Mouse (Mus musculus) olfactory bulb, adult 2 months (tissue): ENCODE data around the gene Hectd4. TPM values are rescaled to one million over a fixed set of nuclear protein-coding genes. Genes with fewer than 3 reads are reported as not detected.
"Not testable (repeated sequence)": the region's sequence is repeated elsewhere in the genome, so short reads cannot be mapped to it uniquely, and the experiment has no call there.

Source experiments
- H3K27ac ChIP-seq: fragments of 200-500 bp; 2 replicates; pipeline ENCODE4 v1.5.1; 2012; ENCODE audit warnings: low read depth, low read length; ENCODE audit not compliant: insufficient read depth
- H3K4me1 ChIP-seq: fragments of 200-500 bp; 2 replicates; pipeline ENCODE4 v1.6.1; 2012; ENCODE audit warnings: low read length; ENCODE audit not compliant: control insufficient read depth, insufficient read depth
- H3K4me3 ChIP-seq: fragments of 200-500 bp; 2 replicates; pipeline ENCODE4 v1.5.1; 2012; ENCODE audit warnings: mild to moderate bottlenecking, low read depth, low read length, moderate library complexity; ENCODE audit not compliant: insufficient read depth
- CTCF ChIP-seq: fragments of 200-500 bp; IDR thresholded peaks from 2 replicates; pipeline ENCODE4 v1.5.1; 2012; ENCODE audit warnings: low read depth, mild to moderate bottlenecking, low read length, moderate library complexity; ENCODE audit not compliant: insufficient read depth
- POLR2A ChIP-seq: fragments of 200-500 bp; IDR thresholded peaks from 2 replicates; pipeline ENCODE4 v1.6.1; 2012; ENCODE audit warnings: mild to moderate bottlenecking, low read depth, low read length, moderate library complexity; ENCODE audit not compliant: insufficient read depth
- WGBS: fragments of 180-500 bp; shearing (Covaris S2); methylation state at CpG from one replicate; pipeline ENCODE4 v1.1.7; 2018; 5-methylcytosine and 5-hydroxymethylcytosine counted together
- polyA plus RNA-seq: library from polyadenylated mRNA; stranded (reverse); fragments of >200 nt; gene quantifications from 2 replicates; pipeline ENCODE4 v1.2.4, GENCODE M21; 2012; ENCODE audit warnings: low replicate concordance; ENCODE audit not compliant: missing spikeins, insufficient read depth, insufficient read length

The Hectd4 gene
- polyA plus RNA-seq, 1 experiment = not detected

DNA sequence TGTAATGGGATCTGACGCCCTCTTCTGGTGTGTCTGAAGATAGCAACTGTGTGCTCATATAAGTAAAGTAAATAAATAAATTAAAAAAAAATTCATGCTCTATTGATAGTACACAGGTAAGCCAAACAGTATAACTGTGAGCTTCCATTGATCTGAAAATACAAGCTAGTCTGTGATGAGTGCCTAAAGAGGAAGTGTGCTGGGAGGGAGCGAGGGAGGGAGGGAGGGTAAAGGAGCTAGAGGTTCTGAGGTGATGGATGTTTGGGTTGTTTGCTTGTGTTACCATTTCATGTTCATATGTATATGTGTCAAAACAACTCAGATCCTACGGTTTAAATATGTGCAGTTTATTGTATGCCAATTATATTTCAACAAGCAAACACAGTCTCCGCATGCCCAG, 6.8 kb downstream of the Hectd4 start:
- Histone ChIP-seq H3K4me1 (peaks cover 5% of the 10 kb centered on the region; the same call in 1 of the 2 replicates), H3K4me3 (no peak overlapping the region), H3K27ac (no peak overlapping the region)
- TF ChIP-seq POLR2A (no peak), CTCF (no peak)
- WGBS = 77% methylated on average over 4 of the region's 4 CpGs

DNA sequence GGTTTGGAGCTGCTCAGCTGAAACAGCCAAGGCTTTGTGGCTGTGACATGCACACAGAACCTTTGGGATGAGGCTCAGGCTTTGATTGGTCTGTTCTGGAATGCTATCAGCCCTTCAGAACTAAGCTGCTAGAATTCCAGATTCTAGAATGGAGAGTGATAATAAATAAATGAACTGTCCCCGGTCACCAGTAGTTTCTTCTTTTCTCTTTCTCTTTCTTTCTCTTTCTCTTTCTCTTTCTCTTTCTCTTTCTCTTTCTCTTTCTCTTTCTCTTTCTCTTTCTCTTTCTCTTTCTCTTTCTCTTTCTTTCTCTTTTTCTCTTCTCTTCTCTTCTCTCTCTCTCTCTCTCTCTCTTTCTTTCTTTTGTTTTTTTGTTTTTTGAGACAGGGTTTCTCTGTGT, 7.3 kb downstream of the Hectd4 start:
- WGBS = 79% methylated on average over 1 of the region's 1 CpGs
- not testable (repeated sequence) for H3K27ac ChIP-seq, H3K4me1 ChIP-seq, H3K4me3 ChIP-seq

DNA sequence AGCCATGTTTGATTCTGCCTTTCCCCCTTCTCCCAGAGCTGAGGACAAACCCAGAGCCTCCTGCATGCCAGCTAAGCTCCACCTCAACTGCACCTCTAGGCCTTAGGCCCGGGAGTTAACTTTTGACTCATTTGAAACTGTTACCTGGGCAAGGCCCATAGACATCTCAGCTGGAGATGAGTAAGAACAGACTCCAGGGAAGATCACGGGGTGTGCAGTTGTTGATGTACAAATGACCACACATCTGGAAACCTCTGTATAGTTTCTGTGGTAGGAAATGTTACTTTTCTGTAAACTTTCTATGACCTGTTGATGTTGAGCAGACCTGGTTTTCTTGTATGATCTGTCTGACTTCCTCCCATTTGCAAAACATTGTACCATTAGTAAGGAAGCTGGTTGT, 9.2 kb downstream of the Hectd4 start:
- peaks cover 5% of the 10 kb centered on the region; the same call in 1 of the 2 replicates for H3K4me1 ChIP-seq
- TF ChIP-seq CTCF = no peak
- no peak for TF ChIP-seq POLR2A
- H3K27ac ChIP-seq = no peak overlapping the region

DNA sequence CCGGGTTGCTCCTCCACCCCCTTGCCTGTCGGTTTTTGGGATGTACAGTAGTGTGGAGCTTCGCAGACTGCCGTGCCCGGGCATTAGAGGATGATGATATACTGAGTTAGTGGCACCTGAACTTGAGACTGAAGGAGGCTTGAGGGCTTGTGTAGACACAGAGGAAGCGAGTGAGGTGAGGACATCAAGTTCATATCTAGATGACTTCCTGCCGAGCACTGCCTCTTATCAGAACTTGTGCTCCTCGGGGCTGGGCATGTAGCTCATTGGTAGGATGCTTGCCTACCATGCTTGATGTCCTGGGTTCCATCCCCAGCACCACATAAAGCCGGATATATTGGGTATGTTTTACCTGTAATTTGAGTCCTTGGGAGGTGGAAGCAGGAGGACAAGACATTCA, 10.8 kb downstream of the Hectd4 start:
- Histone ChIP-seq H3K4me3 (no peak overlapping the region), H3K27ac (no peak overlapping the region), H3K4me1 (peaks cover 5% of the 10 kb centered on the region; the same call in 1 of the 2 replicates)
- TF ChIP-seq CTCF (no peak), POLR2A (no peak)
- WGBS = 91% methylated on average over 9 of the region's 9 CpGs

More for the DNA sequence above, 9.2 kb downstream of the Hectd4 start:
- H3K4me3 ChIP-seq = no peak overlapping the region
- WGBS = 94% methylated on average over 2 of the region's 2 CpGs

DNA sequence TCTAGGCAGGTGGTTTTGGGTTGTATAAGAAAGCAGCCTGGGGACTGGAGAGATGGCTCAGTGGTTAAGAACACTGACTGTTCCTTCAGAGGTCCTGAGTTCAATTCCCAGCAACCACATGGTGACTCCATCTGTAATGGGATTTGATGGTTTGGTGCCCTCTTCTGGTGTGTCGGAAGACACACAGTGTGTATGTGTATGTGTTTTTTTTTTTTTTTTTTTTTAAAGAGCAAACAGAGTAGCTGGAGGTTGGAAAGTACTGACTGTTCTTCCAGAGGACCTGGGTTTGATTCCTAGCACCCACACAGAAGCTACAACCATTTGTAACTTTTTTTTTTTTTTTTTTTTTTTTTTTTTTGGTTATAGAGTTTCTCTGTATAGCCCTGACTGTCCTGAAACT, 12.8 kb downstream of the Hectd4 start:
- WGBS = 100% methylated on average over 1 of the region's 1 CpGs
- 0 out of 2 replicates have a peak, but pooled peaks cover 2% of the 10 kb centered on the region for H3K4me1 ChIP-seq
- no peak for TF ChIP-seq POLR2A
- no peak for TF ChIP-seq CTCF
- H3K4me3 ChIP-seq = no peak overlapping the region
- H3K27ac ChIP-seq = no peak overlapping the region

DNA sequence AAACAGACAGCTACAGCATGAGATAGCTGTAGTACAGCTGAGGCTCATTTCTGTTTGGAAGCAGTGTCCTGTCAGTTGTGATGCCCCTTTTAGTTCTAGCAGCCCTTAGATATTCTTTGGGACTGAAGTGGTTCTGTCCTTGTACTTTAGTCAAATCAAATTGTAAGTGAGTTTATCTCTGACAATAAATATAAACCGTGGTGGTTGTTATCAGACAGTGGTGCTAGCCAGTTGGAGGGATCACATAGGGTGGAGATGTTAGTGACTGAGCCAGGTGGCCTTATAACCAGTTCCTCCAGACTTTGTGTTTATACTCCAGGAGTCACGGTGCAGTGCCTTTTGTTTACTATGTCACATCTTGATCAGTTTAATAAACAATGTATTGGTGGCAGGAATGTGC, 13.7 kb downstream of the Hectd4 start:
- WGBS = 85% methylated on average over 2 of the region's 2 CpGs
- no peak for TF ChIP-seq CTCF
- no peak for TF ChIP-seq POLR2A
- Histone ChIP-seq H3K4me3 (no peak overlapping the region), H3K27ac (no peak overlapping the region), H3K4me1 (0 out of 2 replicates have a peak, but pooled peaks cover 2% of the 10 kb centered on the region)

DNA sequence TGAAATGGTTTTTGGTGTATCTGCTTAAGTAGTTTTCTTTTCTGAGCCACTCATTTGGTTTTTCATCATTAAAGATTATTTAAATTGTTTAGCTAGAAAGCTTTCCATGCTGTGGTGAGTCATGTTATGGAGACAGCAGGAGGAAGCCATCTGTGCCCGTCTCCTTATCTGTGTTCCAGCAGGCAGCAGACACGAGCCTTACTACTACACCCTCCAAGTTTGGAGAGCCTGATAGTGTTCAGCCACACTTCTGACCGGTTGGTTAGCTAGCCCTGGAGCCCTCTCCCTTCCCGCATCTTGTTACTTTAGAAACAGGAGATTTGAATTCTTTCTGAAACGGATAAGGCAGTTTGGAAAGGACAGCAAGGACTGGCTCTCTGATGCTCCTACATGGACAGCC, 16.2 kb downstream of the Hectd4 start:
- 43% methylated on average over 5 of the region's 5 CpGs for WGBS
- TF ChIP-seq CTCF (no peak), POLR2A (no peak)
- Histone ChIP-seq H3K4me3 (no peak overlapping the region), H3K27ac (no peak overlapping the region), H3K4me1 (no peaks in the 10 kb centered on the region)

DNA sequence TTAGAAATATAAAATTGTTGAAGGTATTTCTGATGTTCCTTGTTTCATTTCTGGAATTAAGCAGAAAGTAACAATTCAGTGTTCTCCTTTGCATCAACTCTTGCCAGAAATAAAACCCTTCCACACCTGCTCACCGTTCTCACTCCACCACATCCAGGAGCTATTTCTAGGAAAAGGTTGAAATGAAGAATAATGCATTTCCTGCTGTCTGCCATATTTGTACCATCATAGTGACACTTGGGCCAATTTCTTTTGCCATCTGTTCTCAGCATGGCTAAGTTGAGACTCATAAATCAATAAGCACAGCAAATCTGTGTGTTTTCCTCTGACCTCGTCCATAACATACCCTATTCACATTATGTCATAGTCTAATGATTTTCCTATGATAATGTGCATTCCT, 18.2 kb downstream of the Hectd4 start:
- H3K4me1 ChIP-seq = no peaks in the 10 kb centered on the region
- TF ChIP-seq POLR2A = no peak
- no peak for TF ChIP-seq CTCF
- H3K27ac ChIP-seq = no peak overlapping the region
- WGBS = 73% methylated on average over 2 of the region's 2 CpGs
- H3K4me3 ChIP-seq = no peak overlapping the region

DNA sequence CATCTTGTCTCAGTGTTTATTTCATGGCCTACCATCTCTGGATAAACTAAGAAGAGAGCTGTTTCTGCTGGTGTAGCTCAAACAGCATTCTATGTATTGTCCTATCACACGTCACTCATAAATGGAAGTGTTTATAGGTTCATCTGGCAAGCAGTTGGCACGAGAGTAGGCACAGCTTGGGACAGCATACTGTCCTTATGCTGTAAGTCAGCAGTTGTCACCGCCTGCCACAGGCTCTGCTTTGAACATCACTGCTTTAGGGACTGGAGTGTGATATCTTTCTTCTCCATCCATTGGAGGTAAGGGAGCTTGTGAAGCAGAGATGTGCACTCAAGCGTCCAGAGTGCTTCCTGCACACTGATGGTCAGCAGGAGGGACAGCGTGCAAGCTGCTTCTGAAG, 19.8 kb downstream of the Hectd4 start:
- WGBS = 80% methylated on average over 5 of the region's 5 CpGs
- H3K27ac ChIP-seq = no peak overlapping the region
- H3K4me1 ChIP-seq = no peaks in the 10 kb centered on the region
- no peak overlapping the region for H3K4me3 ChIP-seq
- no peak for TF ChIP-seq POLR2A
- no peak for TF ChIP-seq CTCF

DNA sequence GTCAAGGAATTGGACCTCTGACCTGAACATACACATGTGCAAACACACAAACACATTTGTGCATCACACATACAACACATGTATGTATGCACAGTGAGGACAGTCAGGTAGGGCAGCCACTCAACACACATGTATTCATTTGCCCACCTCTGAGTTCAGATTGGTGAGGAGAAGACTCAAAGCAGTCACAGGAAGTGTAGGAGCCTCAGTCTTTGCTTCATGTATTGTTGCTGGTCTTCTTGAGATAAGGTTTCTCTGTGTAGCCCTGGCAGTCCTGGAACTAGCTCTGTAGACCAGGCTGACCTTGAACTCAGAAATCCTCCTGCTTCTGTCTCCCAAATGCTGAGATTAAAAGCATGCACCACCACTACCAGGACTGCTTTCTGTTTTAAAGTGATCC, 21.2 kb downstream of the Hectd4 start:
- H3K4me1 ChIP-seq = peaks cover 3% of the 10 kb centered on the region

More for the DNA sequence above, 21.2 kb downstream of the Hectd4 start:
- H3K4me3 ChIP-seq = no peak overlapping the region
- TF ChIP-seq CTCF (no peak), POLR2A (no peak)
- H3K27ac ChIP-seq = no peak overlapping the region
